Mouse (Mus musculus): ENCODE data around the gene Uba3. TPM values are rescaled to one million over a fixed set of nuclear protein-coding genes. Genes with fewer than 3 reads are reported as not detected.

The Uba3 gene
- polyA plus RNA-seq, 1 experiment from 2014 or later = 19.6 TPM

- Histone ChIP-seq H3K27me3 (ENCODE audit: control insufficient read depth, insufficient read depth, low read depth, low read length) (no peaks in the 10 kb centered on the region), H3K4me1 (ENCODE audit: control insufficient read depth, low read depth, low read length) (peaks cover 16% of the 10 kb centered on the region), H3K27ac (ENCODE audit: low read length) (no peak overlapping the region), H3K4me2 (ENCODE audit: low read depth, low read length) (no peak overlapping the region), H3K9ac (ENCODE audit: low read depth, low read length) (no peak overlapping the region), H3K4me3 (ENCODE audit: low read depth, low read length) (no peak overlapping the region), H3K36me3 (ENCODE audit: control insufficient read depth, insufficient read depth) (no peaks in the 10 kb centered on the region), H3K9me3 (replicated peaks; ENCODE audit: control insufficient read depth, low read length) (no peaks in the 10 kb centered on the region)
- no peak for ATAC-seq (ENCODE audit: low read depth)
- WGBS (ENCODE audit: insufficient replicate concordance) = 91% methylated on average over 2 of the region's 5 CpGs
These were observed 15.2 kb upstream of the Uba3 start for GRCm38 (mm10) chr6:97220672-97221071.

- 78% methylated on average over 4 of the region's 4 CpGs for WGBS (ENCODE audit: insufficient replicate concordance)
- H3K9me3 ChIP-seq (replicated peaks; ENCODE audit: control insufficient read depth, low read length) = no peaks in the 10 kb centered on the region
These were observed 10.8 kb upstream of the Uba3 start for GRCm38 (mm10) chr6:97216154-97216821.

GRCm38 (mm10) chr6:97211981-97212380 is 6.5 kb upstream of the Uba3 start:
- H3K4me1 ChIP-seq (ENCODE audit: control insufficient read depth, low read depth, low read length) = peaks cover 34% of the 10 kb centered on the region
- no peaks in the 10 kb centered on the region for H3K9me3 ChIP-seq (replicated peaks; ENCODE audit: control insufficient read depth, low read length)
- peak overlapping the region; percentile 46 for H3K9ac ChIP-seq (ENCODE audit: low read depth, low read length)
- WGBS (ENCODE audit: insufficient replicate concordance) = 21% methylated on average over 12 of the region's 12 CpGs
- H3K27ac ChIP-seq (ENCODE audit: low read length) = peak overlapping the region; percentile 27
- no peaks in the 10 kb centered on the region; the same call in 1 of the 2 replicates for H3K36me3 ChIP-seq (ENCODE audit: control insufficient read depth, insufficient read depth)
- no peaks in the 10 kb centered on the region for H3K27me3 ChIP-seq (ENCODE audit: control insufficient read depth, insufficient read depth, low read depth, low read length)
- H3K4me2 ChIP-seq (ENCODE audit: low read depth, low read length) = peak overlapping the region; percentile 78
- peak overlapping the region; percentile 85 for H3K4me3 ChIP-seq (ENCODE audit: low read depth, low read length)
- no peak for ATAC-seq (ENCODE audit: low read depth)

More at GRCm38 (mm10) chr6:97216154-97216821, 10.8 kb upstream of the Uba3 start:
- Histone ChIP-seq H3K4me3 (ENCODE audit: low read depth, low read length) (no peak overlapping the region), H3K27me3 (ENCODE audit: control insufficient read depth, insufficient read depth, low read depth, low read length) (no peaks in the 10 kb centered on the region), H3K9ac (ENCODE audit: low read depth, low read length) (no peak overlapping the region), H3K36me3 (ENCODE audit: control insufficient read depth, insufficient read depth) (no peaks in the 10 kb centered on the region; the same call in 1 of the 2 replicates), H3K4me2 (ENCODE audit: low read depth, low read length) (no peak overlapping the region), H3K4me1 (ENCODE audit: control insufficient read depth, low read depth, low read length) (peaks cover 20% of the 10 kb centered on the region), H3K27ac (ENCODE audit: low read length) (no peak overlapping the region)
- no peak for ATAC-seq (ENCODE audit: low read depth)

- Histone ChIP-seq H3K27me3 (ENCODE audit: control insufficient read depth, insufficient read depth, low read depth, low read length) (no peaks in the 10 kb centered on the region), H3K4me1 (ENCODE audit: control insufficient read depth, low read depth, low read length) (peaks cover 39% of the 10 kb centered on the region), H3K9ac (ENCODE audit: low read depth, low read length) (peak overlapping the region; percentile 84), H3K4me3 (ENCODE audit: low read depth, low read length) (peak overlapping the region; percentile 85), H3K36me3 (ENCODE audit: control insufficient read depth, insufficient read depth) (no peaks in the 10 kb centered on the region; the same call in 1 of the 2 replicates), H3K4me2 (ENCODE audit: low read depth, low read length) (peak overlapping the region; percentile 78), H3K9me3 (replicated peaks; ENCODE audit: control insufficient read depth, low read length) (no peaks in the 10 kb centered on the region), H3K27ac (ENCODE audit: low read length) (peak overlapping the region; percentile 69)
- peak; percentile 81 for ATAC-seq (ENCODE audit: low read depth)
- WGBS (ENCODE audit: insufficient replicate concordance) = 1% methylated on average over 22 of the region's 22 CpGs
These were observed 5.6 kb upstream of the Uba3 start for GRCm38 (mm10) chr6:97210962-97211601.

GRCm38 (mm10) chr6:97210191-97210961 is 4.9 kb upstream of the Uba3 start, which contains the start of gene Arl6ip5:
TSS of gene Arl6ip5 (plus strand) at chr6:97210689.
- ATAC-seq (ENCODE audit: low read depth) = peak; percentile 66
- WGBS (ENCODE audit: insufficient replicate concordance) = 6% methylated on average over 32 of the region's 32 CpGs

GRCm38 (mm10) chr6:97209751-97210150 is 4.3 kb upstream of the Uba3 start:
- Histone ChIP-seq H3K36me3 (ENCODE audit: control insufficient read depth, insufficient read depth) (no peaks in the 10 kb centered on the region; the same call in 1 of the 2 replicates), H3K4me2 (ENCODE audit: low read depth, low read length) (no peak overlapping the region), H3K4me1 (ENCODE audit: control insufficient read depth, low read depth, low read length) (peaks cover 39% of the 10 kb centered on the region), H3K27me3 (ENCODE audit: control insufficient read depth, insufficient read depth, low read depth, low read length) (no peaks in the 10 kb centered on the region), H3K27ac (ENCODE audit: low read length) (no peak overlapping the region), H3K9ac (ENCODE audit: low read depth, low read length) (no peak overlapping the region), H3K9me3 (replicated peaks; ENCODE audit: control insufficient read depth, low read length) (no peaks in the 10 kb centered on the region), H3K4me3 (ENCODE audit: low read depth, low read length) (no peak overlapping the region; the same call in 1 of the 2 replicates)
- no peak for ATAC-seq (ENCODE audit: low read depth)
- WGBS (ENCODE audit: insufficient replicate concordance) = 68% methylated on average over 4 of the region's 4 CpGs

More at GRCm38 (mm10) chr6:97210191-97210961, 4.9 kb upstream of the Uba3 start, which contains the start of gene Arl6ip5:
- Histone ChIP-seq H3K27me3 (ENCODE audit: control insufficient read depth, insufficient read depth, low read depth, low read length) (no peaks in the 10 kb centered on the region), H3K4me3 (ENCODE audit: low read depth, low read length) (peak within 1 kb of the TSS; percentile 85), H3K9ac (ENCODE audit: low read depth, low read length) (peak within 1 kb of the TSS; percentile 84), H3K36me3 (ENCODE audit: control insufficient read depth, insufficient read depth) (no peaks in the 10 kb centered on the region; the same call in 1 of the 2 replicates), H3K9me3 (replicated peaks; ENCODE audit: control insufficient read depth, low read length) (no peaks in the 10 kb centered on the region), H3K4me1 (ENCODE audit: control insufficient read depth, low read depth, low read length) (peaks cover 39% of the 10 kb centered on the region), H3K27ac (ENCODE audit: low read length) (peak within 1 kb of the TSS; percentile 69), H3K4me2 (ENCODE audit: low read depth, low read length) (peak within 1 kb of the TSS; percentile 78)

GRCm38 (mm10) chr6:97209201-97209600 is 3.8 kb upstream of the Uba3 start:
- ATAC-seq (ENCODE audit: low read depth) = no peak
- no peak overlapping the region for H3K27ac ChIP-seq (ENCODE audit: low read length)
- WGBS (ENCODE audit: insufficient replicate concordance) = 44% methylated on average over 3 of the region's 3 CpGs
- H3K27me3 ChIP-seq (ENCODE audit: control insufficient read depth, insufficient read depth, low read depth, low read length) = no peaks in the 10 kb centered on the region
- no peak overlapping the region for H3K4me2 ChIP-seq (ENCODE audit: low read depth, low read length)
- H3K36me3 ChIP-seq (ENCODE audit: control insufficient read depth, insufficient read depth) = no peaks in the 10 kb centered on the region
- H3K9me3 ChIP-seq (replicated peaks; ENCODE audit: control insufficient read depth, low read length) = no peaks in the 10 kb centered on the region
- H3K4me3 ChIP-seq (ENCODE audit: low read depth, low read length) = no peak overlapping the region
- peaks cover 40% of the 10 kb centered on the region for H3K4me1 ChIP-seq (ENCODE audit: control insufficient read depth, low read depth, low read length)
- H3K9ac ChIP-seq (ENCODE audit: low read depth, low read length) = no peak overlapping the region

GRCm38 (mm10) chr6:97208406-97208805 is 3.0 kb upstream of the Uba3 start:
- H3K36me3 ChIP-seq (ENCODE audit: control insufficient read depth, insufficient read depth) = no peaks in the 10 kb centered on the region
- H3K27ac ChIP-seq (ENCODE audit: low read length) = no peak overlapping the region
- H3K9ac ChIP-seq (ENCODE audit: low read depth, low read length) = no peak overlapping the region
- H3K27me3 ChIP-seq (ENCODE audit: control insufficient read depth, insufficient read depth, low read depth, low read length) = no peaks in the 10 kb centered on the region
- ATAC-seq (ENCODE audit: low read depth) = no peak
- H3K4me3 ChIP-seq (ENCODE audit: low read depth, low read length) = no peak overlapping the region
- H3K4me2 ChIP-seq (ENCODE audit: low read depth, low read length) = no peak overlapping the region
- no peaks in the 10 kb centered on the region for H3K9me3 ChIP-seq (replicated peaks; ENCODE audit: control insufficient read depth, low read length)
- 32% methylated on average over 3 of the region's 3 CpGs for WGBS (ENCODE audit: insufficient replicate concordance)
- H3K4me1 ChIP-seq (ENCODE audit: control insufficient read depth, low read depth, low read length) = peaks cover 39% of the 10 kb centered on the region

All from liver, embryonic 16.5 days (tissue).